Mouse (Mus musculus) cerebral cortex, adult 2 months (tissue): ENCODE measurements around the gene Dnajb1.

ENCODE experiments used
- WGBS: fragments of 180-500 bp; shearing (Covaris S2); methylation state at CpG from one replicate; pipeline ENCODE4 v1.1.7; 2018; 5-methylcytosine and 5-hydroxymethylcytosine counted together

Dnajb1 gene

GRCm38 (mm10) chr8:83578131-83579055, 29.6 kb upstream of the Dnajb1 start:
- 53% methylated on average over 17 of the region's 17 CpGs for WGBS

GRCm38 (mm10) chr8:83579676-83580075, 28.3 kb upstream of the Dnajb1 start:
- WGBS = 83% methylated on average over 8 of the region's 8 CpGs

GRCm38 (mm10) chr8:83580826-83581225, 27.2 kb upstream of the Dnajb1 start:
- 67% methylated on average over 8 of the region's 8 CpGs for WGBS

GRCm38 (mm10) chr8:83582226-83582625, 25.8 kb upstream of the Dnajb1 start:
- 58% methylated on average over 8 of the region's 8 CpGs for WGBS

- 68% methylated on average over 15 of the region's 15 CpGs for WGBS
Observed at GRCm38 (mm10) chr8:83583236-83583635, 24.8 kb upstream of the Dnajb1 start.

- WGBS = 96% methylated on average over 1 of the region's 1 CpGs
Observed at GRCm38 (mm10) chr8:83584771-83585170, 23.2 kb upstream of the Dnajb1 start.

DNA sequence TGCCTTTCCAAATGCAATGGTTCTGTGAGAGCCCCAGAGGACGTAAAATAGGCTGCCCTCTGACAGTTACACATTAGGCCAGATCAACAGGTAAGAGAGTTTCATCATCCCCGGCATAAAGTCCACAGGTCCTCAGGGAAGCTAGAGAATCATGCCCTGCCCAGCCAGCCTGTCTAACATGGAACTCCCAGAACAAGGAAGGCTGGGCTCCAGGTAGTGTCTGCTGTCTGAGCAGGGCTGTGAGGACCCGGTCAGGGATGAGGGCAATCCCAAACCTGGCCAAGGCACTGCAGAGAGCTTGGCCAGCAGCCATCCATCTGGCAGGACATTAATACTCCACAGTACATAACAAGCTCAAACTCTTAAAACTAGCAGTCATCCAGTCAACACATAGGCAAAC, 22.7 kb upstream of the Dnajb1 start:
- WGBS = 65% methylated on average over 3 of the region's 3 CpGs

DNA sequence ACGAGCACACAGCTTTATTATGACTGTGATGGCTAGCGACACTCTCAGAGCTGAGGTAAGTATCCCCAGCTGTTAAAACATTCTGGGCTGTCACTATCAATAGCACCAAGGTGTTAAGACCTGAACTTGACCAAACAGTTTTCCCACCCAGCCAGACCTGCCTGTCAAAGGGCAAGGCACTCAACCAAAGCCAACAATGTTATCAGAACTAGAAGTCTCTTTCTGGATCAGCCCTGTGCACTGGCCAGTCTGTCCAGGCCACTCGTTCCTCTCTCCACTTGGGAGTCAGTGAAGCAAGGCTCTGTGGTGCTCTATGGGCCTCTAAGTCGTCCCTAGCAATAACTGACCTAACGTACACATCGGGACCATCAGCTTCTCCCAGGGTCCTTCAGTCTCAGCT, 20.3 kb upstream of the Dnajb1 start:
- 69% methylated on average over 6 of the region's 6 CpGs for WGBS

GRCm38 (mm10) chr8:83588886-83589285, 19.1 kb upstream of the Dnajb1 start:
- 74% methylated on average over 5 of the region's 5 CpGs for WGBS

DNA sequence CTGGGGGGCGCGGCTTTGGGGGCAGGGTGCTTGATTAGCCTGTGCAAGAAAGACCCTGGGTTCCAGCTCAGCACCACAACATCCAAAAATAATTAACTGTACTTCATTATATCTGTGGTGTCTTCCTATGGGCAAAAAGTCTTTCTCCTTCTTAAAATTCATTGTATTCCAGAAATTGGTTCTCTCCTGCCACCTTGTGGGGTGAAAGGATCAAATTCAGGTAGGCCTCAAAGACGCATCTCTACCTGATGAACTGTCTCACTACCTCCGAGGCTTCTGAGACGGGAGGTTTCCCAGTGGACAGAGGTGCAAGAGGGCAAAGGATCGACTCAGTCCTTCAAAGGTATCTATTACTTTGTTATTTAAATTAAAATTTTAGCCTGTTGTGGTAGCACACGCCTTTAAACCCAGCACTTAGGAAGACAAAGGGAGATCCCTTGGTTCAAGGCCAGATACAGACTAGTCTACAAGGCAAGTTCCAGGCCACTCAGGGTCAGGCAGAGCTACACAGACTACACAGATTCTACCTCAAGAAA, 17.4 kb upstream of the Dnajb1 start:
- 68% methylated on average over 7 of the region's 7 CpGs for WGBS

DNA sequence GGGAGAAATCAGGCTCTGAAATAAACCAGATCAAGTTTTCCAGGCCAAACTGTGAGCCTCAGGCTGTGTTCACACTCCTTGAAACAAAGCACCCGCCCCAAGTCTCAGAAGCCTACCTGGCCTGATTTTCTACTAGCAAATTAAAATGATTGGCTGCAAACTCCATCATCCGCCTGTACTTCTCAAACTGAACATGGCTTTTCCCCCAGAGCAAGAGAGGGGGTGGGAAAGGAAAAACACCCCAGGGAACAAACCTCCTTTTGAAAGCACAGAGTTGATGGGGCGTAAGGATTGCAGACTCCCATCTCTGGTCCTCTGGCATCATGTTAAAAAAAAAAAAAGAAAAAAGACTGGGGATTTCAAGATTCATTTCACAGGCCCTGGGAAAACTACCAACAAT, 15.3 kb upstream of the Dnajb1 start:
- 27% methylated on average over 3 of the region's 3 CpGs for WGBS

DNA sequence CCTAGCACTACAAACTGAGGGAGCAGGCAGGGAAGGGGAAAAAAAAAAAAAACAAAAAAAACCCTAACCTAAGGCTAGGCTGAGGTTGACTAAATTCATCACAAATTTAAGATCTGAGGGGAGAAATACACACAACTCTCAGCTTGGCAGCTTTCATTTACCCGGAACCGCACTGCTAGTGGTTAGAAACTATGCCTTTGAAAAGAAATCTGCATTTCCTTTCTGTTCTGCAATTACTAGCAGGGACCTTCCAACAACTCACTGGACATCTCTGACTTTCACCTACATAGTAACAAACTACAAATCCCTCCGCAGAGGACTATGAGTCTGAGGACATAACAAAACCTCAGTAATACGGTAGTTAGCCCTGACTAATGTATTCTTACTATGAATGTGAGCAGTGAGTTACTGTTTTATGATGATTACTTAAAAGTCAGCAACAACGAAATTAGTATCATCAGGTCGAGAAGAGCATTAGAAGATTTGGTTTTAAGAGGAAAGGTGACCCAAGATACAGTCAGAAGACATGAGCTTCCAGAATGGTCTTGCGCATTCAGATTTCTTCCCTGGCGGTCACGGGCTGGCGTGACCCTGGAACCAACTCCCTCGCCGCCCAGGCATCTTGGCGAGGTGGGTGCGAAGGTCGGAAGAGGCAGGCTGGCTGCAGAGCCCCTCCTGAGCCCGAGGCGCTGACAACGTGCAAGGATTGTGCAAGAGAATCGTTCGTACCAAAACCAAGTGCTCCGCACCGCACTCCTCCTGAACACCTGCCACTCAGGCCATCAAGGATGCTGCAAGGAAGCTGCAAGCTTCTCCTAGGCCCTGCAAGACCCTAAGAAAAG, 14.4 kb upstream of the Dnajb1 start:
- under 1% methylated on average over 22 of the region's 22 CpGs for WGBS

GRCm38 (mm10) chr8:83594167-83595049, 13.6 kb upstream of the Dnajb1 start:
- WGBS = under 1% methylated on average over 43 of the region's 43 CpGs

- 19% methylated on average over 3 of the region's 3 CpGs for WGBS
Observed at GRCm38 (mm10) chr8:83595050-83595345, 13.0 kb upstream of the Dnajb1 start.

DNA sequence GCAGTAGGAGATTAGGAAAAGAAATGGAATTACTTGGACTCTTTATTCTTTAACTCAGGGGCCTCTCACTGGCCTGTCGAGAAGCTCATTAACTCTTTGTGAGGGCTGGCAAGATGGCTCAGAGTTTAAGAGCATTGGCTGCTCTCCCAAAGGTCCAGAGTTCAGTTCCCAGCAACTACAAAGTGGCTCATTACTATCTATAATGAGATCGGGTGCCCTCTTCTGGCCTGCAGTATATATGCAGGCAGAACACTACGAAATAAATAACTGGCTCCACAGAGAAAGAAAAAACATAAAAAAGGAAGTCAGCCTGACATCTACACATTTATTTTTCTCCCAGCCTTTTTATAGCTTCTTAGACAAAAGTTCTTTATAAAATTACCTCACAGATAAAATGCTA, 11.6 kb upstream of the Dnajb1 start:
- WGBS = 15% methylated on average over 3 of the region's 3 CpGs

DNA sequence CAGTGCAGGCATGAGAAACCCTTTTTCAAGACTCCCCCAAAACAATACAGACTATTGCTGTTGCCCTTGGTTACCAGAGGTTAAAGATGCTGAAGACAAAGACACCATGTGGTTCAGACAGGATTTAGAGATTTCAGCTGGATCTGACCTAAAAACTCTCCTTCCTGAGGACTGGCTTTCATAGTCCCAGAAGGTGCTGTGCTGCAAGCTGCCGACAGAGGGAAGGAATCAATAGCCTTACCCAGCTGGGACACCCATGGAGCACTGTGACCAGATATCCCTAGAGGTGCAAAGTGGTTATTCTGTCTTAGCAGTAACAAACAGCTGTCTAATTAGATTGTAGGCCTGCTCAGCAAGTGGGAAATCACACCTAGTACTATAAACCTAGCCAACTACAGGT, 9.8 kb upstream of the Dnajb1 start:
- 11% methylated on average over 1 of the region's 1 CpGs for WGBS

DNA sequence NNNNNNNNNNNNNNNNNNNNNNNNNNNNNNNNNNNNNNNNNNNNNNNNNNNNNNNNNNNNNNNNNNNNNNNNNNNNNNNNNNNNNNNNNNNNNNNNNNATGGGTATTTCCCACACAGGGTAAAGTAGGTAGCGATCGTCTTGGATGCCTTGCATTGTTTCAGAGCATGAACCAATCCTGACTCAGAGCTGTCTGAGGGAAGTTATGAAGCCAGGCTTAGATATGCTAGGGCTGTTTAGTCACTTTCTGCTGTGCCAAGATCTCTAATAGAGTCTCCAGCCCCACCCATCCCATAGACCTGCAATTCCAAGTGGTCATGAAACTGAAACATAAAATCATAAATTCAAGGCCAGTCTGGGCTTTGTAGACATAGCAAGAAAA, 5.4 kb upstream of the Dnajb1 start:
- 55% methylated on average over 2 of the region's 2 CpGs for WGBS

DNA sequence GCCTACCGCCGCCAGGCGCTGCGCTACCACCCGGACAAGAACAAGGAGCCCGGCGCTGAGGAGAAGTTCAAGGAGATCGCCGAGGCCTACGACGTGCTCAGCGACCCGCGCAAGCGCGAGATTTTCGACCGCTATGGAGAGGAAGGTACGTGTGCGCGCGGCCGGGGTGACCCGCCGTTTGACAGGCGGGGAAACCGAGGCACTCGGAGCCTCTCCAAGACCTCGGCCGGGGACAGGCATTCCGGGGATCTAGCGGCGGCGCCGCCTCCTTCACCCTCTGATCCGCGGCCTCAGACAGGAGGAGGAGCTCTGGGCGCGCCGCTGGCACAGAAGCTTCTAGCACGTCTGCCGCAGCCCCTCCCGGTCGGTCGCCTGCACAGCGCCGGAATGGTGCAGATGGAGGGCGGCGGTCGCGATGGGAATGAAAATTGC, 421 bp downstream of the Dnajb1 start:
- WGBS = under 1% methylated on average over 51 of the region's 51 CpGs

- WGBS = 9% methylated on average over 9 of the region's 9 CpGs
Observed at GRCm38 (mm10) chr8:83609086-83609485, 1.1 kb downstream of the Dnajb1 start.

DNA sequence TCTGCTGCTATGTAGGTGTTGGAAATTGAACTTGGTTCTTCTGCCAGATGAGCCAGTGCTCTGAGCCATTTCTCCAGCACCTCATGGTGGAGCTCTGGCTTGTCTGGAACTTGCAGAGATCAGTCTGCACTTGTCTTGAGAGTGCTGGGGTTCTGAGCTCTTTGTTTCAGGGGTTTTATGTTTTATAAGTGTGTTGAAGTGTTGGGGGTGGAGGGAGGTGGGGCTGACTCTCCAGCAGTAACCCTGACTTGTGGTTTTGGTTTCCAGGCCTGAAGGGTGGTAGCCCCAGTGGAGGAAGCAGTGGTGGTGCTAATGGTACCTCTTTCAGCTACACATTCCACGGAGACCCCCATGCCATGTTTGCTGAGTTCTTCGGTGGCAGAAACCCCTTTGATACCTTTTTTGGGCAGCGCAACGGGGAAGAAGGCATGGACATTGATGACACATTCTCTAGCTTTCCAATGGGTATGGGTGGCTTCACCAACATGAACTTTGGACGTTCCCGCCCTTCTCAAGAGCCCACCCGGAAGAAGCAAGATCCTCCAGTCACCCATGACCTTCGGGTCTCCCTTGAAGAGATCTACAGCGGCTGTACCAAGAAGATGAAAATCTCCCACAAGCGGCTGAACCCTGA, 1.7 kb downstream of the Dnajb1 start:
- 91% methylated on average over 10 of the region's 10 CpGs for WGBS

DNA sequence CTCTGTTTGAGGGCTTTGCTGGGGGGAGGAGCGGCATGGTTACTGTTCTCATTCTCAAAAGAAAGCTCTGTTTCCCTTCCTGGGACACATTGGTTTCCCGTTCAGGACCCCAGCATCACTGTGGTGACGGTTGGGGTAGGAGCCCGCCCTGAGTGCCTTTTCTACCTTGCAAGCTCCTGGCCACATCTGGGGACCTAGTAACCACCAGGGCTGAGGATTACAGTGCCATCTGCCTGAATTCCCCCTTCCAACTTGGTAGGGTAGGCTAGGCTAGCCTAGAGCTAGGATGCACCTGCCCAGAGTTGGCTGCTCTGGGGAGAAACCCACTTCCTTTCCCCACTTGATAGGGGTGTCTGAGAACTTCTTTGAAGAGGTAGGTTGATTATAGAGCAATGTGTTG, 3.9 kb downstream of the Dnajb1 start:
- WGBS = 87% methylated on average over 4 of the region's 4 CpGs
